Mouse (Mus musculus) E14TG2a.4 (cell line): ENCODE measurements around the gene Carnmt1.

Source experiments
- H3K27me3 ChIP-seq: 2 replicates; pipeline ENCODE4 v1.6.1; 2014; ENCODE audit warnings: low read length, control low read depth; ENCODE audit not compliant: insufficient read depth
- H3K36me3 ChIP-seq: 2 replicates; pipeline ENCODE4 v1.6.1; 2014; ENCODE audit warnings: low read length, control low read depth; ENCODE audit not compliant: insufficient read depth
- H3K4me1 ChIP-seq: replicated peaks from 2 replicates; pipeline ENCODE4 v1.6.1; 2014; ENCODE audit warnings: low read depth, low read length, control low read depth
- H3K4me3 ChIP-seq: replicated peaks from 2 replicates; pipeline ENCODE4 v1.5.1; 2014; ENCODE audit warnings: mild to moderate bottlenecking, low read length
- H3K9me3 ChIP-seq: 2 replicates; pipeline ENCODE4 v1.6.1; 2014; ENCODE audit warnings: low read length, control low read depth
- CTCF ChIP-seq: conservative IDR thresholded peaks from 2 replicates; pipeline ENCODE4 v1.5.1; 2014; ENCODE audit warnings: low read length
- NANOG ChIP-seq: IDR thresholded peaks from 2 replicates; pipeline ENCODE4 v1.6.1; 2014; ENCODE audit warnings: borderline replicate concordance, low read length, mixed read lengths
- POU5F1 ChIP-seq: IDR thresholded peaks from 2 replicates; pipeline ENCODE4 v1.6.1; 2014; ENCODE audit warnings: low read length, borderline replicate concordance

Gene Carnmt1

DNA sequence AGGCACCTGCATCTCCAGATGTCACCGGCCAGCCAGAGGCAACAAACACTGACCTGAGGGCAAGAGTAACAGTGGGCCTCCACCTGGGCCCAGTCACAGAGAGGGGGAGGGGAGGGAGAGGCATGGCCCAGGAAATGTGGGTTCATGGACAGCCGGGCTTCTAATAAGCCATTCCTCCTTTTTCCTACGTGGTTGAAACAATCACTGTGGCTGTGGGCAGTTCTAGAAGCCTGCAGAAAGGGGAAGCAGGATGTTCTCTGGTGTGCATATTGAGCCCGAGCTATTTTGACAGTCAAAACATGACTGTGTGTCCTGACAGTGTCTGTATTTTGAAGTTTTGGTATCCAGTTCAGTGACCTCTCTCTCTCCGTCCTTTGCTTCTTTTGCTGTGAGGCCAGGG, 31.6 kb upstream of the Carnmt1 start:
- H3K4me3 ChIP-seq, result no peak overlapping the region
- TF ChIP-seq CTCF (no peak), POU5F1 (no peak), NANOG (no peak)
- no peaks in the 10 kb centered on the region for H3K9me3 ChIP-seq
- no peaks in the 10 kb centered on the region for H3K4me1 ChIP-seq
- H3K27me3 ChIP-seq, result no peaks in the 10 kb centered on the region
- H3K36me3 ChIP-seq, result no peaks in the 10 kb centered on the region

DNA sequence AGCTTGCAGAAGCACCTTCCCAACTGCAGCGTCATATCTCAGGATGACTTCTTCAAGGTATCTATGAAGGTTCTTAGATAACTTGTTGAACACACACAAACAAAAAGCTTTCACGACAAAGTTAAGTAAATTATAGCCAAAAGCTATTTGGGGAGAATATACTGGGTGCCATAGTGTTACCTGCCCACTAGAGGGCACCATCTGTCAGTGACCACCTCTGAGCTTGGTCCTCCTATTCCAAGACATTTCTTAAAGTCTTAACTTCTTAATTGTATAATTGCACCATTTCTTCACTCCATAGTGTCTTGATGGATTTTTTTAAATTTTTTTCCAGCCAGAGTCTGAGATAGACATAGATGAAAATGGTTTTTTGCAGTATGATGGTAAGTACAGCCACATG, 31.0 kb upstream of the Carnmt1 start:
- Histone ChIP-seq H3K9me3 (no peaks in the 10 kb centered on the region), H3K27me3 (no peaks in the 10 kb centered on the region), H3K4me1 (no peaks in the 10 kb centered on the region), H3K4me3 (no peak overlapping the region), H3K36me3 (no peaks in the 10 kb centered on the region)
- no peak for TF ChIP-seq POU5F1
- TF ChIP-seq CTCF, result peak; percentile 90

DNA sequence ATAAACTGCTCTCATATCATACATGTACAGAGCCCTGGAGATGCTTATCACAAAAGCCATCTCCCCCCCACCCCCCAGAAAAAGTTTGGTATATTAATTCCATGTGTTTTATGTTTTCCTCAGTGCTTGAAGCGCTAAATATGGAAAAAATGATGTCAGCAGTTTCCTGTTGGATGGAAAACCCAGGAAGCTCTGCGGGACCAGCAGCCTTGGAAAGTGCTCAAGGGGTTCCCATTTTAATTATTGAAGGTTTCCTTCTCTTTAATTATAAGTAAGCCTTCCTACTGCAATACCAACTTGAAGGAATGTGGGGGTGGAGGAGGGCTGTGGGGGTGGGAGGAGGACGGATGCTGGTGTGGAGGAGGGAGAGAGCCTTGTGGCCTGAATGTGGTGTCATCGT, 29.6 kb upstream of the Carnmt1 start:
- H3K27me3 ChIP-seq, result no peaks in the 10 kb centered on the region
- TF ChIP-seq CTCF (no peak), NANOG (no peak), POU5F1 (no peak)
- H3K9me3 ChIP-seq, result no peaks in the 10 kb centered on the region
- H3K36me3 ChIP-seq, result no peaks in the 10 kb centered on the region
- no peaks in the 10 kb centered on the region for H3K4me1 ChIP-seq
- no peak overlapping the region for H3K4me3 ChIP-seq

DNA sequence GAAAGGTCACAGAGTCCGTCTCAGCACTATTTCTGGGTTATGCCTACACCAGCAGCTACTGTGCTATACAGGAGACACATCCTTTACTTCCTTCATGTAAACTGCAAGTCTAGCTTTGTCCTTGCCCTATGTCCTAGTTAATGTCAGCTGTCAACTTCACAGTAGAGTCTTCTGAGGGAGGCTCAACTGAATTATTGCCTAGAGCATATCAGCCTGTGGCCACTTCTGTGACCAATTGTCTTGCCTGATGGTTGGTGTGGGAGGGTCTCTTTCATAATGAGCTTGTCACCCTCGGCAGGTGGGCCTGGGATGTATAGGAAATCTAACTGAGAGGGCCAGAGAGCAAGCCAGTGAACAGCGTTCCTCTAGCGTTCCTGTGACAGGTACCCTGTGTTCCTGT, 27.2 kb upstream of the Carnmt1 start:
- TF ChIP-seq NANOG (no peak), CTCF (no peak), POU5F1 (no peak)
- Histone ChIP-seq H3K36me3 (no peaks in the 10 kb centered on the region), H3K9me3 (no peaks in the 10 kb centered on the region), H3K4me1 (peaks cover 6% of the 10 kb centered on the region), H3K27me3 (no peaks in the 10 kb centered on the region), H3K4me3 (no peak overlapping the region)

DNA sequence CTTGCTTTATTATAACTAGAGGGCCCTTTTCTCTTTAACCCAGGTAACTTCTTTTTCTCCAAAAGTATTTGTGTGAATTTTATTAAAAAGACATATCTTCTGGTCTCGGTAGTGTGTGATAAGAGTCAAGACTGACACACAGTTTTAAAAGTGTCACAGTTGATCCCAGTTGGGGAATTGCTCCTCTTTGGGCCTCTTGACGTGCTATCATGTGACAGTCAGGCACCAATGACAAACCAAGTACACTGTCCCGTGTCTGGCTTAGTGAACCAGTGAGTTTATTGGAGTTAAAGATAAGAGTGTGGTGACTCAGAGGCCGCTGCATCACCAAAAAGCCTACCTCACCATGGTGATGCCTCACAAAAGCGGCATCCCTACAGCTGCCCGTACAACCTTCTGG, 26.5 kb upstream of the Carnmt1 start:
- TF ChIP-seq POU5F1 (no peak), NANOG (no peak), CTCF (no peak)
- Histone ChIP-seq H3K36me3 (no peaks in the 10 kb centered on the region), H3K4me3 (no peak overlapping the region), H3K9me3 (no peaks in the 10 kb centered on the region), H3K4me1 (peaks cover 6% of the 10 kb centered on the region), H3K27me3 (no peaks in the 10 kb centered on the region)

DNA sequence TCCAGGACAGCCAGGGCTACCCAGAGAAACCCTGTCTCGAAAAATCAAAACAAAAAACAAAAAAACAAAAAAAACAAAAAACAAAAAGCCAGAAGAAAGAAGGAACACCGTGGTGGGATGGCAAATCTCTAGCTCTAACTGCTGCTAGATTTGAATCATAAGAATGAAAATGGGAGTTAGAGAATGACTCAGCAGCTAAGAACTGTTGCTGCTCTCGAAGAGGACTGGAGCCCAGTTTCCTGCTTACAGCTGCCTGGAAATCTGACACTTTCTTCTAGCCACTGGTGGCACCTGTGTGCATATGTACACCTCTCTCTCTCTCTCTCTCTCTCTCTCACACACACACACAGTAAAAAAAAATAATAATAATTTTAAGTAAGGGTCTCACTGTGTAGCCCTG, 24.2 kb upstream of the Carnmt1 start:
- no peak overlapping the region for H3K4me3 ChIP-seq
- H3K4me1 ChIP-seq, result peaks cover 6% of the 10 kb centered on the region

DNA sequence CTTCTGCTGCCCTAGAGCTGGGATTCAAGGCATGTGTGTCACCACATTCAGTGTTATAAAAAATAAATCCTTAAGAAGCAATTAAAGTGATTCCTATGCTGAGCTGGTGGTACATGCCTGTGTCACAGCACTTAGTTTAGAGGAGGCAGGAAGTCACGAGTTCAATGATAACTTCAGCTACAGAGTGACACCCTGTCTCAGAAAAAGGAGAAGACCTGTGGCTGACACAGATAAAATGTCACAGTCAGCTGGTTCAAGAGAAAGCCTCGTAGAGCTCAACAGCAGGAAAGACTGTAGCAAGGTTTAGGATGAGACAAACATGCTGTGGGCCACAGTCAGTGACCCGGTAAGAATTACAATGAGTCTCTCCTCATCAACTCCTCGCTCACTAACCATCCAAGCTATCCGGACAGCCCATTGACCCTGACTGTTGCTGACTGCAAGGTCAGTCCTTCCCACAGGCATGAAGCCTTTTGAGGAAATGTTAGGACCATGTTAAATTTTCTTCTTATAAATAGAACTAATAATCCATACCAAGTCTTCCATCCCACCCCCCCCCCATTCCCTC, 23.6 kb upstream of the Carnmt1 start:
- H3K36me3 ChIP-seq, result no peaks in the 10 kb centered on the region

More for the DNA sequence above, 24.2 kb upstream of the Carnmt1 start:
- no peaks in the 10 kb centered on the region for H3K9me3 ChIP-seq
- H3K27me3 ChIP-seq, result no peaks in the 10 kb centered on the region
- TF ChIP-seq POU5F1 (no peak), NANOG (no peak), CTCF (no peak)
- no peaks in the 10 kb centered on the region for H3K36me3 ChIP-seq

DNA sequence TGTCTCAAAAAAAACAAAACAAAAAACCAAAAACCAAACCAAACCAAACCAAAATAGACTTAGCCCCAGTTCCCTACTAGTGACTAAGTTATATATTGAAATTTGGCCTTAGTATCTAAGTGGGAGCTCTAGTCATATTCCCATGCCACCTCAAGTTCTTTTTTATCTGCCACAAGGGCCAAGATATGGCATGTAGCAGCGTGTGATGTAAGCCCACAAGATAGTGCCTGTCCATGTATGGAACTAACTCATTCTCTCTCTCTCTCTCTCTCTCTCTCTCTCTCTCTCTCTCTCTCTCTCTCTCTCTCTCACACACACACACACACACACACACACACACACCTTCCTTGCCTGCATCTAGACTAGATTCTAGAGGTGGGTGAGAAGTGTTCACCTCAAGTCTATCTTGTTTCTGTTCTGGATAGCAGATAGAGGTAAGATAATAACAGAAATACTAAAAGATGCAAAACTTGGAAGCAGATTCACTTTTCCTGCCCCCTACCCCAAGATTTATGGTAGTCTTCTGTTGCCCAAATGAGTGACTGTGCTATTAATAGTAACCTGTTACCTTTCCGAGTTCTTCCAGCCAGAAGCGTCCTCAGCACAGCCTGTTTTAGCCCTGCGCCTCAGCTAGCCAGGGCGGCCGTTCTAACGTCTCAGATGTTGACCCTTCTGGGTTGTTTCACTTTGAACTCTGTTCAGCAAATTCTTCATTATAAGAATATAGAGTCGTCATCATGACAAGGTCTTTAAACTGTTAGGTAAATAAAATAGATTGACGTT, 22.6 kb upstream of the Carnmt1 start:
- Histone ChIP-seq H3K4me3 (no peak overlapping the region), H3K36me3 (no peaks in the 10 kb centered on the region), H3K9me3 (no peaks in the 10 kb centered on the region), H3K27me3 (no peaks in the 10 kb centered on the region), H3K4me1 (peaks cover 8% of the 10 kb centered on the region)
- TF ChIP-seq CTCF (no peak), NANOG (no peak)

More for the DNA sequence above, 23.6 kb upstream of the Carnmt1 start:
- TF ChIP-seq CTCF (no peak), POU5F1 (no peak), NANOG (no peak)
- Histone ChIP-seq H3K4me1 (peaks cover 6% of the 10 kb centered on the region), H3K27me3 (no peaks in the 10 kb centered on the region), H3K4me3 (no peak overlapping the region), H3K9me3 (no peaks in the 10 kb centered on the region)

DNA sequence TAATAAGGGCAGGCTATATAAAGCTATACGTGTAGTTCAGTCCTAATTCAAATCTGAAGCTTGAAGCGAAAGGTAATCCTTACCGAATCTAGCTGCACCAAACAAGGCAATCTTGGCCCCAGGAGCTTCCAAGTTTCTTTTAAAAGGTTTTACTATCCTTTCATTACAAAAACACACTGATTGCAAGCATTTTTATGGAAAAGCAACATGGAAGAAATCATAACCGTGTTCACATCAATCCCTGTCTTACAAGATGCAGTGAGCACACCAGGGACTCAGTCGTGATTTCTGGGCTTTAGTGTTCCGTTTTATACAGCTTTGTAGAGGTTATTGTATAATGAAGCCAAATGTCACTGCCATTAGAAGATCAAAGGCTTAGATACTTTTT, 22.0 kb upstream of the Carnmt1 start:
- Histone ChIP-seq H3K4me1 (peaks cover 14% of the 10 kb centered on the region), H3K27me3 (no peaks in the 10 kb centered on the region)
- no peak for TF ChIP-seq CTCF
- TF ChIP-seq NANOG, result no peak
- TF ChIP-seq POU5F1, result no peak

More for the DNA sequence above, 22.0 kb upstream of the Carnmt1 start:
- H3K4me3 ChIP-seq, result no peak overlapping the region
- H3K9me3 ChIP-seq, result no peaks in the 10 kb centered on the region
- no peaks in the 10 kb centered on the region for H3K36me3 ChIP-seq
